Mouse (Mus musculus) neural tube, embryonic 11.5 days (tissue): ENCODE measurements at regions not wholly inside any gene's neighbourhood (a gene's known extent, or its start where the extent isn't known, plus 50 kb on each side); places are given as distances from the start of the nearest gene placed in this dataset. TPM values are rescaled to one million over a fixed set of nuclear protein-coding genes. Genes with fewer than 3 reads are reported as not detected.

Experiments used
- ATAC-seq: fragments of 200-750 bp; cut with Nextera tagmentation; 2 replicates; pipeline ENCODE4 v1.8.0; 2017; ENCODE audit warnings: moderate number of reproducible peaks, mild to moderate bottlenecking, moderate TSS enrichment, moderate library complexity; ENCODE audit not compliant: insufficient read depth, low FRiP score, low TSS enrichment
- DNase-seq: peaks from one replicate; pipeline ENCODE4 v3.0.0-alpha.2; 2015; ENCODE audit warnings: low spot score
- H3K27ac ChIP-seq: fragments of 300-500 bp; sonication (generic); 2 replicates; pipeline ENCODE4 v1.5.1; 2014; ENCODE audit warnings: low read depth, mild to moderate bottlenecking, low read length
- H3K27me3 ChIP-seq: fragments of 300-500 bp; sonication (generic); 2 replicates; pipeline ENCODE4 v1.6.1; 2014; ENCODE audit warnings: mild to moderate bottlenecking, low read length, mixed read lengths; ENCODE audit not compliant: control insufficient read depth, insufficient read depth
- H3K36me3 ChIP-seq: fragments of 300-500 bp; sonication (generic); 2 replicates; pipeline ENCODE4 v1.6.1; 2014; ENCODE audit warnings: mild to moderate bottlenecking, low read length, moderate library complexity, mixed read lengths; ENCODE audit not compliant: control insufficient read depth, insufficient read depth
- H3K4me1 ChIP-seq: fragments of 300-500 bp; sonication (generic); 2 replicates; pipeline ENCODE4 v1.6.1; 2014; ENCODE audit warnings: low read length, mixed read lengths; ENCODE audit not compliant: control insufficient read depth, insufficient read depth
- H3K4me2 ChIP-seq: fragments of 300-500 bp; sonication (generic); 2 replicates; pipeline ENCODE4 v1.6.1; 2014; ENCODE audit warnings: low read depth, mild to moderate bottlenecking, moderate library complexity
- H3K4me3 ChIP-seq: fragments of 300-500 bp; sonication (generic); 2 replicates; pipeline ENCODE4 v1.5.1; 2014; ENCODE audit warnings: low read depth, low read length
- H3K9ac ChIP-seq: fragments of 300-500 bp; sonication (generic); 2 replicates; pipeline ENCODE4 v1.6.1; 2014; ENCODE audit warnings: mild to moderate bottlenecking, low read length
- H3K9me3 ChIP-seq: fragments of 300-500 bp; sonication (generic); 2 replicates; pipeline ENCODE4 v1.6.1; 2016; ENCODE audit warnings: low read length; ENCODE audit not compliant: control insufficient read depth
- WGBS: fragments of 180-500 bp; shearing (Covaris S2); extraction: QIAGEN DNeasy Blood & Tissue Kit; methylation state at CpG from one replicate; pipeline ENCODE4 v1.1.7; 2014; 5-methylcytosine and 5-hydroxymethylcytosine counted together
- microRNA counts: library from miRNA; unstranded; fragments of <30 nt; microRNA quantifications from one replicate; lab custom pipeline; 2015
- microRNA-seq: library from miRNA; unstranded; fragments of <30 nt; microRNA quantifications from one replicate; pipeline ENCODE4, GENCODE M21; 2016

GRCm38 (mm10) chr10:60891476-60892170 lies 60.2 kb upstream of the Unc5b start:
- 89% methylated on average over 13 of the region's 13 CpGs for WGBS
- no peaks in the 10 kb centered on the region for H3K9me3 ChIP-seq
- no peak for ATAC-seq
- H3K4me1 ChIP-seq, result peaks cover 4% of the 10 kb centered on the region; the same call in 1 of the 2 replicates
- H3K36me3 ChIP-seq, result no peaks in the 10 kb centered on the region
- H3K9ac ChIP-seq, result no peak overlapping the region
- no peak overlapping the region for H3K4me2 ChIP-seq
- no peaks in the 10 kb centered on the region for H3K27me3 ChIP-seq
- no peak overlapping the region for H3K4me3 ChIP-seq
- H3K27ac ChIP-seq, result no peak overlapping the region
- no peak for DNase-seq

GRCm38 (mm10) chr10:60889792-60890191 lies 58.4 kb upstream of the Unc5b start:
- DNase-seq (no peak), ATAC-seq (no peak)
- H3K9ac ChIP-seq, result no peak overlapping the region
- H3K27me3 ChIP-seq, result no peaks in the 10 kb centered on the region
- H3K36me3 ChIP-seq, result no peaks in the 10 kb centered on the region
- no peak overlapping the region for H3K4me2 ChIP-seq
- H3K9me3 ChIP-seq, result no peaks in the 10 kb centered on the region
- no peak overlapping the region for H3K27ac ChIP-seq
- H3K4me3 ChIP-seq, result no peak overlapping the region
- H3K4me1 ChIP-seq, result peaks cover 4% of the 10 kb centered on the region; the same call in 1 of the 2 replicates
- WGBS, result 82% methylated on average over 13 of the region's 13 CpGs

GRCm38 (mm10) chr10:60888541-60888940 lies 57.2 kb upstream of the Unc5b start:
- DNase-seq (no peak), ATAC-seq (no peak)
- H3K4me1 ChIP-seq, result no peaks in the 10 kb centered on the region
- H3K27ac ChIP-seq, result no peak overlapping the region
- no peaks in the 10 kb centered on the region for H3K36me3 ChIP-seq
- no peak overlapping the region for H3K4me2 ChIP-seq
- H3K4me3 ChIP-seq, result no peak overlapping the region
- no peaks in the 10 kb centered on the region for H3K27me3 ChIP-seq
- H3K9ac ChIP-seq, result no peak overlapping the region
- H3K9me3 ChIP-seq, result no peaks in the 10 kb centered on the region
- 77% methylated on average over 7 of the region's 7 CpGs for WGBS

GRCm38 (mm10) chr10:60885348-60886275 lies 54.2 kb upstream of the Unc5b start:
- 30% methylated on average over 25 of the region's 25 CpGs for WGBS
- no peak overlapping the region for H3K4me3 ChIP-seq
- no peaks in the 10 kb centered on the region for H3K36me3 ChIP-seq
- no peak overlapping the region for H3K9ac ChIP-seq
- H3K27ac ChIP-seq, result no peak overlapping the region; the same call in 1 of the 2 replicates
- peak overlapping the region; percentile 12; the same call in 1 of the 2 replicates for H3K4me2 ChIP-seq
- H3K4me1 ChIP-seq, result no peaks in the 10 kb centered on the region
- H3K9me3 ChIP-seq, result no peaks in the 10 kb centered on the region
- no peaks in the 10 kb centered on the region for H3K27me3 ChIP-seq
- DNase-seq (peak; percentile 73), ATAC-seq (peak; percentile 89)

GRCm38 (mm10) chr10:60884806-60885205 lies 53.4 kb upstream of the Unc5b start:
- H3K4me2 ChIP-seq, result no peak overlapping the region
- DNase-seq, result no peak
- H3K9me3 ChIP-seq, result no peaks in the 10 kb centered on the region
- H3K4me3 ChIP-seq, result no peak overlapping the region
- H3K27ac ChIP-seq, result no peak overlapping the region
- WGBS, result 88% methylated on average over 5 of the region's 5 CpGs
- H3K9ac ChIP-seq, result no peak overlapping the region
- H3K36me3 ChIP-seq, result no peaks in the 10 kb centered on the region
- H3K27me3 ChIP-seq, result no peaks in the 10 kb centered on the region
- ATAC-seq, result no peak
- no peaks in the 10 kb centered on the region for H3K4me1 ChIP-seq

MicroRNAs in the stretch of these regions (microRNA counts, 519-probe panel; counts per million panel counts)
- 171 counts per million, percentile 57 among the panel's probes with 10 or more counts for microRNA mmu-miR-466j (lab: Ali Mortazavi, UCI)

Small RNA genes in the stretch of these regions (microRNA-seq; reads per million reads assigned to microRNA genes)
- gene Mir466j (not detected), gene Mir6408 (not detected)
